ENCODE assay signal across 23 mouse cellular contexts in genomic region chr3:90391941-90392340, GRCm38 (mm10). TPM values are rescaled to one million over a fixed set of nuclear protein-coding genes. Genes with fewer than 3 reads are reported as not detected.
DNase-seq lines count a peak whose midpoint lies in the region; ATAC-seq lines count a peak whose summit lies in the region.
"Had no signal": no experiment of that assay in that cellular context is flagged by ENCODE, and none has a peak within 500 bp of the region (broad histone marks: within the 10 kb centered on the region; RNA-seq: fewer than 3 reads in every experiment).

No protein-coding gene starts in this region.

- 89% methylated on average over 8 of the region's 8 CpGs for WGBS in limb, embryonic 12.5 days
- 93% methylated on average over 8 of the region's 8 CpGs for WGBS in limb, embryonic 10.5 days
- 79% methylated on average over 8 of the region's 8 CpGs for WGBS in embryonic facial prominence, embryonic 15.5 days

- DNase-seq in heart, adult 11 months: peak; percentile 91
- no peak for DNase-seq in heart, postnatal 36 days
- DNase-seq in limb, embryonic 10.5 days (ENCODE audit: low spot score): no peak
- DNase-seq in ovary, adult 18-20 months (ENCODE audit: low spot score): no peak
- DNase-seq: adrenal gland, postnatal 10 days; adrenal gland, postnatal 36 days; cerebellum, adult 18-20 months; cerebellum, adult 9-10 months; cerebellum, postnatal 14 days; forebrain, postnatal 0 days; gastrocnemius, postnatal 10 days; heart, adult 18-20 months; heart, postnatal 10 days; heart, postnatal 4 days; kidney, adult 11 months had no signal

- 0 out of 2 replicates have a peak overlapping the region, but pooled peaks have one; percentile 25 for H3K27ac ChIP-seq in limb, embryonic 12.5 days
- no peak overlapping the region for H3K27ac ChIP-seq in limb, embryonic 10.5 days
- 0 out of 2 replicates have a peak overlapping the region, but pooled peaks have one; percentile 95 for H3K27ac ChIP-seq in embryonic facial prominence, embryonic 15.5 days (replicated peaks)
- H3K27ac ChIP-seq: heart, embryonic 15.5 days; hindbrain, embryonic 15.5 days; intestine, embryonic 15.5 days had no signal

- peaks cover 36% of the 10 kb centered on the region for H3K4me1 ChIP-seq in limb, embryonic 12.5 days (replicated peaks)
- H3K4me1 ChIP-seq in limb, embryonic 10.5 days: peaks cover 52% of the 10 kb centered on the region
- H3K4me1 ChIP-seq in embryonic facial prominence, embryonic 15.5 days: peaks cover 48% of the 10 kb centered on the region

- H3K9me3 ChIP-seq in limb, embryonic 12.5 days: no peaks in the 10 kb centered on the region
- H3K9me3 ChIP-seq in limb, embryonic 10.5 days (replicated peaks): no peaks in the 10 kb centered on the region
- H3K9me3 ChIP-seq in embryonic facial prominence, embryonic 15.5 days (replicated peaks): no peaks in the 10 kb centered on the region
- H3K9me3 ChIP-seq: heart, embryonic 12.5 days; heart, embryonic 15.5 days; hindbrain, embryonic 15.5 days; intestine, embryonic 15.5 days had no signal

- H3K4me2 ChIP-seq in limb, embryonic 12.5 days: no peak overlapping the region
- H3K4me2 ChIP-seq in embryonic facial prominence, embryonic 15.5 days (replicated peaks): no peak overlapping the region
- H3K4me2 ChIP-seq: heart, embryonic 12.5 days; heart, embryonic 15.5 days; hindbrain, embryonic 15.5 days; intestine, embryonic 15.5 days had no signal

- H3K4me3 ChIP-seq in limb, embryonic 12.5 days (replicated peaks): no peak overlapping the region
- no peak overlapping the region for H3K4me3 ChIP-seq in limb, embryonic 10.5 days
- no peak overlapping the region for H3K4me3 ChIP-seq in embryonic facial prominence, embryonic 15.5 days (replicated peaks)
- H3K4me3 ChIP-seq: heart, embryonic 12.5 days; heart, embryonic 15.5 days; hindbrain, embryonic 15.5 days; intestine, embryonic 15.5 days had no signal

- H3K27me3 ChIP-seq in limb, embryonic 12.5 days: no peaks in the 10 kb centered on the region
- no peaks in the 10 kb centered on the region for H3K27me3 ChIP-seq in limb, embryonic 10.5 days (ENCODE audit: low read depth, poor library complexity, severe bottlenecking)
- H3K27me3 ChIP-seq in embryonic facial prominence, embryonic 15.5 days: no peaks in the 10 kb centered on the region
- H3K27me3 ChIP-seq: heart, embryonic 12.5 days; hindbrain, embryonic 15.5 days; intestine, embryonic 15.5 days had no signal

- no peak overlapping the region for H3K9ac ChIP-seq in limb, embryonic 12.5 days (replicated peaks)
- H3K9ac ChIP-seq in embryonic facial prominence, embryonic 15.5 days: no peak overlapping the region
- H3K9ac ChIP-seq: forebrain, postnatal 0 days; heart, embryonic 12.5 days; heart, embryonic 15.5 days; hindbrain, embryonic 15.5 days; intestine, embryonic 15.5 days had no signal

- intact Hi-C loops in heart, postnatal 36 days (cut with DNase I): no loop called here

- ATAC-seq in limb, embryonic 12.5 days (ENCODE audit: insufficient number of reproducible peaks, insufficient read depth, low FRiP score, low TSS enrichment, low read depth): no peak
- no peak for ATAC-seq in embryonic facial prominence, embryonic 15.5 days (ENCODE audit: insufficient number of reproducible peaks, low FRiP score, low TSS enrichment, low read depth)
- ATAC-seq: CD4-positive, CD25-positive, alpha-beta regulatory T cell, adult 4 months; forebrain, embryonic 14.5 days; forebrain, postnatal 0 days; intestine, embryonic 15.5 days had no signal

- H3K36me3 ChIP-seq in limb, embryonic 12.5 days: peaks cover 65% of the 10 kb centered on the region
- H3K36me3 ChIP-seq in limb, embryonic 10.5 days: peaks cover 73% of the 10 kb centered on the region
- peaks cover 59% of the 10 kb centered on the region for H3K36me3 ChIP-seq in embryonic facial prominence, embryonic 15.5 days

RNA-seq across cellular contexts. Expression of gene Slc27a3, which starts 2.2 kb away (rescaled TPM):
- under 1 TPM; 0.54 to 1.00 TPM for total RNA-seq in heart, postnatal 36 days (2021)
- polyA plus RNA-seq in limb, embryonic 12.5 days (2016; fragmentation: Nextera tagmentation; extraction: Ambion mirVana): 43.6 and 43.8 TPM in 2 replicates
- polyA plus RNA-seq in limb, embryonic 10.5 days (2016; fragmentation: Nextera tagmentation; extraction: Ambion mirVana): 37.4 and 41.9 TPM in 2 replicates
- polyA plus RNA-seq in embryonic facial prominence, embryonic 15.5 days (2015; fragmentation: Nextera tagmentation; extraction: Ambion mirVana): 32.1 and 34.6 TPM in 2 replicates

RNA-seq across cellular contexts. Expression of gene Ints3, which starts 41.5 kb away (rescaled TPM):
- total RNA-seq in heart, postnatal 36 days (2021): 10 to 100 TPM; 23.7 to 27.9 TPM
- polyA plus RNA-seq in limb, embryonic 12.5 days (2016; fragmentation: Nextera tagmentation; extraction: Ambion mirVana): 43.4 and 44.5 TPM in 2 replicates
- 53.3 and 53.5 TPM in 2 replicates for polyA plus RNA-seq in limb, embryonic 10.5 days (2016; fragmentation: Nextera tagmentation; extraction: Ambion mirVana)
- polyA plus RNA-seq in embryonic facial prominence, embryonic 15.5 days (2015; fragmentation: Nextera tagmentation; extraction: Ambion mirVana): 27.6 and 28.5 TPM in 2 replicates
